Mouse (Mus musculus) liver, postnatal 0 days (tissue): Measurements from ENCODE around the gene Ip6k3. TPM values are rescaled to one million over a fixed set of nuclear protein-coding genes. Genes with fewer than 3 reads are reported as not detected.

ENCODE experiments used
- ATAC-seq: fragments of 200-750 bp; cut with Nextera tagmentation; 2 replicates; pipeline ENCODE4 v1.8.0; 2017; ENCODE audit warnings: mild to moderate bottlenecking, moderate library complexity
- DNase-seq: peaks from one replicate; pipeline ENCODE4 v3.0.0-alpha.2; 2016
- H3K27ac ChIP-seq: fragments of 300-500 bp; sonication (generic); 2 replicates; pipeline ENCODE4 v1.5.1; 2014; ENCODE audit warnings: antibody characterized with exemption, moderate library complexity, mild to moderate bottlenecking, low read depth
- H3K27me3 ChIP-seq: fragments of 300-500 bp; sonication (generic); 2 replicates; pipeline ENCODE4 v1.6.1; 2014; ENCODE audit warnings: low read length, control low read depth, mixed read lengths; ENCODE audit not compliant: insufficient read depth
- H3K36me3 ChIP-seq: fragments of 300-500 bp; sonication (generic); replicated peaks from 2 replicates; pipeline ENCODE4 v1.6.1; 2014; ENCODE audit warnings: mild to moderate bottlenecking, control low read depth, low read length, moderate library complexity, mixed read lengths; ENCODE audit not compliant: insufficient read depth
- H3K4me1 ChIP-seq: fragments of 300-500 bp; sonication (generic); 2 replicates; pipeline ENCODE4 v1.6.1; 2014; ENCODE audit warnings: antibody characterized with exemption, mild to moderate bottlenecking, control low read depth; ENCODE audit not compliant: insufficient read depth
- H3K4me2 ChIP-seq: fragments of 300-500 bp; sonication (generic); 2 replicates; pipeline ENCODE4 v1.6.1; 2014; ENCODE audit warnings: low read depth, mild to moderate bottlenecking, low read length, moderate library complexity, mixed read lengths
- H3K4me3 ChIP-seq: fragments of 300-500 bp; sonication (generic); 2 replicates; pipeline ENCODE4 v1.5.1; 2014; ENCODE audit warnings: low read depth, low read length
- H3K9ac ChIP-seq: fragments of 300-500 bp; sonication (generic); replicated peaks from 2 replicates; pipeline ENCODE4 v1.6.1; 2014; ENCODE audit warnings: mild to moderate bottlenecking, moderate library complexity
- H3K9me3 ChIP-seq: fragments of 300-500 bp; sonication (generic); 2 replicates; pipeline ENCODE4 v1.6.1; 2016; ENCODE audit warnings: mild to moderate bottlenecking, control low read depth, low read length, mixed read lengths
- CTCF ChIP-seq: sonication (generic); IDR thresholded peaks from 2 replicates; pipeline ENCODE4 v1.5.1; 2016; ENCODE audit warnings: antibody characterized with exemption, low read depth
- EP300 ChIP-seq: IDR thresholded peaks from 2 replicates; pipeline ENCODE4 v1.6.1; 2016; ENCODE audit warnings: antibody characterized with exemption, low read depth, mild to moderate bottlenecking
- WGBS: fragments of 180-500 bp; shearing (Covaris S2); extraction: QIAGEN DNeasy Blood & Tissue Kit; methylation state at CpG from one replicate; pipeline ENCODE4 v1.1.7; 2014; ENCODE audit not compliant: insufficient replicate concordance; 5-methylcytosine and 5-hydroxymethylcytosine counted together
- polyA plus RNA-seq: library from polyadenylated mRNA; unstranded; fragments of >200 nt; fragmentation: Nextera tagmentation; extraction: Ambion mirVana; gene quantifications from 2 replicates; pipeline ENCODE4 v1.2.1, GENCODE M21; 2015

Ip6k3 gene
- polyA plus RNA-seq, 1 experiment from 2014 or later, result 0.06 TPM

DNA sequence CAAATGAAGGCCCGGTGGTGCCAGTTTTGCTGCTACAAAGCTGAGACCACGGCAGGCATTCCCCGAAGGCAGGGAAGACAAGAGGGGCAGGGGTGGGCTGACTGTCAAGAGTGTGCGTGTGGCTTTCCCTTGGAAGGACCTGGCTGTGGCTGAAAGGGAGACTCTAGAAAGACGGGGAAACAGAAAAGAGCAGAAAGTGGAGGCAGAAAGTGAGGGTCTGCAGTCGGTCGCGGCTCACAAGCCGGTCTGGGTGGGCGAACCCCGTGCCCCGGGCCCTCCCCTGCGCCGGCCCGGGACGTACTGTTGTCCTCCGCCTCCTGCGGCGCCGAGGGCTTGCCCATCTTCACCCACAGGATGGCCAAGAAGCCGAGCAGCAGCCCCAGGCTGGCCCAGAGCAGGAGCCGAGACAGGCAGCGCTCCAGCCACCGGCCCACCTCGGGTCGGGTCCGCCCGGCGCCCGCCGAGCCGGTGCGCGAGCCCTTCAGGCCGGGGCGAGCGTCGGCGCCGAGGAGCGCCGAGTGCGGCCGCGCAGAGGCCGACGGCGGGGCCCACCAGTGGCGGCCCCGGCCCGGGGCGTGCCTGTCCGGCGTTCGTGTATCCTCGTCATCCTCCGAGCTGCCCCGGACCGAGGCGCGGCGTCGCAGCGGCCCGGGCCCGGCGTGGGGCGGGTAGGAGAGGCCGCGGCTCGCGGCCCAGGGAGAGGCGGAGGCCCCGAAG lies 35.9 kb upstream of the Ip6k3 start:
- ATAC-seq, result peak; percentile 76

DNA sequence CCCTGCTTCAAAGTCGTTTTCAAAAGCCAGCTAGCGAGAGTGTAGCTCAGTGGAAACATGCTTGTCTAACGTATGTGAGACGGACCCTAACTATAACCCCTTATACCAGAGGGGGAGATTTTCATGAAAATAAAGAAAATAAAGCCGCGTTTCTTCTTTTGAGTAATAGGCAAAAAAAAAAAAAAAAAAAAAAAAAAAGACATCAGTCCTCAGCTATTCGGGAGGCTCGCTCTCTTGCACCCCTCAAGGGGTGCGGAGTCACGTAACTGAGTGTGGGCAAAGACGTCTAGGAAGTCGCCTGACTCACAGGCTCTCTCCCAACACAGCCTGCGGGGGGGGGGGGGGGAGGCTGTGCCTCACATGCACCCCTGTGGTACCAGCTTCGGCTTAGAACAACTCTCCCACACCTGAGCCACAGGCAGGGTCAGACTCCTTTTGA lies 35.3 kb upstream of the Ip6k3 start:
- Histone ChIP-seq H3K9me3 (no peaks in the 10 kb centered on the region), H3K36me3 (peaks cover 18% of the 10 kb centered on the region), H3K9ac (peak overlapping the region; percentile 92), H3K4me3 (peak overlapping the region; percentile 86), H3K27me3 (no peaks in the 10 kb centered on the region), H3K4me1 (peaks cover 11% of the 10 kb centered on the region), H3K4me2 (peak overlapping the region; percentile 95), H3K27ac (peak overlapping the region; percentile 95)
- TF ChIP-seq CTCF (no peak), EP300 (no peak)
- DNase-seq (peak; percentile 39), ATAC-seq (no peak)
- 42% methylated on average over 13 of the region's 14 CpGs for WGBS

More for the DNA sequence above, 35.9 kb upstream of the Ip6k3 start:
- Histone ChIP-seq H3K36me3 (peaks cover 18% of the 10 kb centered on the region), H3K27ac (peak overlapping the region; percentile 95), H3K4me3 (peak overlapping the region; percentile 86), H3K9ac (peak overlapping the region; percentile 92), H3K4me2 (peak overlapping the region; percentile 95), H3K9me3 (no peaks in the 10 kb centered on the region), H3K4me1 (peaks cover 11% of the 10 kb centered on the region), H3K27me3 (no peaks in the 10 kb centered on the region)
- TF ChIP-seq EP300 (no peak), CTCF (no peak)
- WGBS, result 1% methylated on average over 49 of the region's 74 CpGs
- DNase-seq, result peak; percentile 64

DNA sequence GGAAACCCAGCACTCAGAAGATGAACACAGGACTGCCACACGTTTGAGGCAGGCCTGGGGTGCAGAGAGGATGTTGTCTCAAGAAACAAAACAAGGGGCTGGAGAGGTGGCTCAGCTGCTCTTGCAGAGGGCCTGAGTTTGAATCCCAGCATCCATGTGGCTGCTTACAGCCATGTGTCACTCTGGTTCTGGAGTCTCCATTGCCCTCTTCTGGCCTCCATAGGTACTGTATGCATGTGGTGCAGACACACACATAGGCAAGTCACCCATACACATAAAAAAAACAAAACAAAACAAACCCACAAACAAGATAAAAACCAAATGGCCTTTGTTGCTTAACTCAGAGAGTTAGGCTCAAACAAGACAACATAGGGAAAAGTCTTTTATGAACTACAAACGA lies 34.4 kb upstream of the Ip6k3 start:
- no peak overlapping the region for H3K4me2 ChIP-seq
- no peak overlapping the region for H3K4me3 ChIP-seq
- WGBS, result 82% methylated on average over 2 of the region's 2 CpGs
- TF ChIP-seq CTCF (peak; percentile 69), EP300 (no peak)
- H3K27ac ChIP-seq, result no peak overlapping the region
- no peaks in the 10 kb centered on the region for H3K27me3 ChIP-seq
- H3K4me1 ChIP-seq, result peaks cover 11% of the 10 kb centered on the region
- H3K9ac ChIP-seq, result no peak overlapping the region
- DNase-seq, result peak; percentile 49
- no peak for ATAC-seq
- H3K9me3 ChIP-seq, result no peaks in the 10 kb centered on the region
- H3K36me3 ChIP-seq, result peaks cover 18% of the 10 kb centered on the region

DNA sequence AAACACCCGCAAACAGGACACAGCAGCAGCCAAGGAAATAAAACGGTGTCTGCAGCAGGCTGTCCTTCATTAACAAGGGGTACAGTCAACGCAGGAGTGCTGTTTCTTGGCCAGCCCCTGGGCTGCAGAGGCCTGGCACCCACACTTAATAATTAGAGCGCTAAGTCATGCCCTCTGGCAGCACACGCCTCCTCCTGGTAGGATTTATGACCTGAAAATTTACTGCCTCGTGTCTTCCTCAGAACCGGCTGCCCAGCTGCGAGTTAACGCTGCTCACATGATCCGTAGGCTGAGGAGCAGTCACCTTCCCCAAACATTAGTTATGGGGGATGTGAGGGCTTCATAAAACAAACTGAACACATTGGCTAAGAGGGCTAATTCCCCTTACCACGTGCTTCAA lies 33.2 kb upstream of the Ip6k3 start:
- Histone ChIP-seq H3K4me2 (no peak overlapping the region), H3K27me3 (no peaks in the 10 kb centered on the region), H3K4me1 (peaks cover 11% of the 10 kb centered on the region), H3K9me3 (no peaks in the 10 kb centered on the region), H3K27ac (no peak overlapping the region), H3K36me3 (peaks cover 25% of the 10 kb centered on the region), H3K4me3 (no peak overlapping the region), H3K9ac (no peak overlapping the region)
- ATAC-seq, result no peak
- no peak for DNase-seq
- WGBS, result 73% methylated on average over 11 of the region's 11 CpGs
- TF ChIP-seq EP300, result no peak
- 0 out of 2 replicates have a peak, but pooled peaks have one; percentile 22 for TF ChIP-seq CTCF

GRCm38 (mm10) chr17:27199864-27200263 lies 32.3 kb upstream of the Ip6k3 start:
- peaks cover 15% of the 10 kb centered on the region for H3K4me1 ChIP-seq
- no peak for DNase-seq

DNA sequence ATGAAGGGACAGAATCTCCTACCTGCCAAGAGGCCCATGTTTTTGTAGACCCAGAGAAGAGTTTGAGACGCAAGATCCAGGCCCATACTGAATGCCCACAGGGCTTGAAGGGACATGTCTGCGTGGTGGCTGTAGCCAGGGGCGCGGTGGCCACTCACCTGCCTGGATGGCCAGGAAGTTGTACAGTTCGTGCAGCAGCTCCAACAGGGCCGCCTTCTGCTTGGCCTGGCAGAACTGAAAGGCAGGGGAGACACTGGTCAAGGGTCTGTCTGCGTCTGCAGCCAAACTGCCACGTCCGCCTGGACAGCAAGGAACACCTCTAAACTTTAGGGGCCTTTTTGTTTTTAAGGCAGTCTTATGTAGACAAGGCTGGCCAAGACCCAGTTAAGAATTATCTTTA lies 31.6 kb upstream of the Ip6k3 start:
- WGBS, result 91% methylated on average over 9 of the region's 9 CpGs
- H3K9me3 ChIP-seq, result no peaks in the 10 kb centered on the region
- no peak overlapping the region for H3K4me3 ChIP-seq
- ATAC-seq (no peak), DNase-seq (no peak)
- no peak overlapping the region for H3K4me2 ChIP-seq
- no peaks in the 10 kb centered on the region for H3K27me3 ChIP-seq
- H3K27ac ChIP-seq, result no peak overlapping the region
- H3K4me1 ChIP-seq, result peaks cover 11% of the 10 kb centered on the region
- H3K9ac ChIP-seq, result no peak overlapping the region
- no peak for TF ChIP-seq EP300
- no peak for TF ChIP-seq CTCF
- peaks cover 36% of the 10 kb centered on the region for H3K36me3 ChIP-seq

More at GRCm38 (mm10) chr17:27199864-27200263, 32.3 kb upstream of the Ip6k3 start:
- peaks cover 33% of the 10 kb centered on the region for H3K36me3 ChIP-seq
- no peak for ATAC-seq
- no peak overlapping the region for H3K27ac ChIP-seq
- no peaks in the 10 kb centered on the region for H3K9me3 ChIP-seq
- H3K27me3 ChIP-seq, result no peaks in the 10 kb centered on the region
- no peak for TF ChIP-seq CTCF
- TF ChIP-seq EP300, result no peak
- no peak overlapping the region for H3K4me3 ChIP-seq
- no peak overlapping the region for H3K4me2 ChIP-seq
- H3K9ac ChIP-seq, result no peak overlapping the region
- 79% methylated on average over 7 of the region's 7 CpGs for WGBS
